Comparison of ENCODE assay signal across 18 mouse cellular contexts in the genomic region with DNA sequence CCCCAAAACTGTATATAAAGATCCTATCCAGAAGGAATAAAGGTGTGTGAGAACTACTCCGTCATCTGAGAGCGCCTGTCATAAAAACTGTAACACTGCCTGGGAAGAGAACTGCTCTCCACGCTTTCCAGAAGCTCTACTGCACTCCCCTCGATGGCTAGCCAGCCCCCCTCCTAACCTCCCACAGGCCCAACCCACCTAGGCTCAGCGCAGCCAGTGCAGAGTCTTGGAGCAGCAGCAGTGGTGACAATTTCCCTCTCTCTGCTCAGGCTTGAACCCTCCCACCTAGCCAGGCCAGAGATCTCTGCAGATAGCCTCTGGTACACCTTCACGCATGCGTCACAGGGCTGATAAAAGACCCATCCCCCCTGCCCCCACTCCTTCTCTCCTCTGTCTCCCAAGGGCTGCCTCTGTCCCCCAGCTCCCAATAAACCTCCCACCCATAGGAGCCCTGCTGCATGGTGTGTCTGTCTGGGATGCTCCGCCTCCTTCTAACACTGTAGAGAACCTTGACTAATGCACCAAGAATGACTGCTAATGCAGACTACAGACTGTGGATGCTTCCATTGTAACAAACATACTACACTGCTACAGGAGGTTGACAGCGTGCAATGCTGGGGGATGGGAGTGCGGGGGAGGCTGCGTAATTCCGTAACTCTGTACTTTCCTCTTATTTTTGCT.
"Had no signal": no experiment of that assay in that cellular context is flagged by ENCODE, and none has a peak within 500 bp of the region (broad histone marks: within the 10 kb centered on the region; RNA-seq: fewer than 3 reads in every experiment).

No protein-coding gene starts in this region.

- H3K27me3 ChIP-seq: midbrain, embryonic 12.5 days; neural tube, embryonic 13.5 days had no signal

- ATAC-seq: intestine, postnatal 0 days; liver, postnatal 0 days; midbrain, embryonic 16.5 days had no signal

- H3K9me3 ChIP-seq: neural tube, embryonic 13.5 days had no signal

- H3K27ac ChIP-seq: kidney, postnatal 0 days; layer of hippocampus, adult 2 months; liver, embryonic 14.5 days; midbrain, embryonic 12.5 days; neural tube, embryonic 13.5 days had no signal

- H3K4me3 ChIP-seq: layer of hippocampus, adult 2 months; midbrain, embryonic 12.5 days; myocyte; neural tube, embryonic 13.5 days had no signal

- H3K9ac ChIP-seq: liver, embryonic 14.5 days; liver, postnatal 0 days; lung, embryonic 14.5 days; midbrain, embryonic 12.5 days; neural tube, embryonic 13.5 days had no signal

- H3K36me3 ChIP-seq: midbrain, embryonic 12.5 days; neural tube, embryonic 13.5 days had no signal

- H3K4me2 ChIP-seq: liver, embryonic 11.5 days; lung, embryonic 14.5 days; midbrain, embryonic 12.5 days; neural tube, embryonic 13.5 days had no signal

- H3K4me1 ChIP-seq: midbrain, embryonic 12.5 days had no signal

- DNase-seq: kidney, adult 2 months; kidney, postnatal 25 days; layer of hippocampus, adult 9-11 months; liver, postnatal 0 days; lung, embryonic 14.5 days; lung, postnatal 14 days; lung, postnatal 4 days; thymus, adult 18-20 months; thymus, postnatal 36 days had no signal
